Mouse (Mus musculus): ENCODE data around the gene Efcab10. TPM values are rescaled to one million over a fixed set of nuclear protein-coding genes. Genes with fewer than 3 reads are reported as not detected.

Efcab10 gene
- under 1 TPM in 1 of 2 experiments, not detected in 1; 0.59 TPM for total RNA-seq (2021)
- long read RNA-seq, experiment 1, partial matches to known transcripts = 0 of 1 reads
- long read RNA-seq, experiment 1, other reads (novel, unspliced or antisense) = 0 of 1 reads
- long read RNA-seq, experiment 2 = 0 reads

DNA sequence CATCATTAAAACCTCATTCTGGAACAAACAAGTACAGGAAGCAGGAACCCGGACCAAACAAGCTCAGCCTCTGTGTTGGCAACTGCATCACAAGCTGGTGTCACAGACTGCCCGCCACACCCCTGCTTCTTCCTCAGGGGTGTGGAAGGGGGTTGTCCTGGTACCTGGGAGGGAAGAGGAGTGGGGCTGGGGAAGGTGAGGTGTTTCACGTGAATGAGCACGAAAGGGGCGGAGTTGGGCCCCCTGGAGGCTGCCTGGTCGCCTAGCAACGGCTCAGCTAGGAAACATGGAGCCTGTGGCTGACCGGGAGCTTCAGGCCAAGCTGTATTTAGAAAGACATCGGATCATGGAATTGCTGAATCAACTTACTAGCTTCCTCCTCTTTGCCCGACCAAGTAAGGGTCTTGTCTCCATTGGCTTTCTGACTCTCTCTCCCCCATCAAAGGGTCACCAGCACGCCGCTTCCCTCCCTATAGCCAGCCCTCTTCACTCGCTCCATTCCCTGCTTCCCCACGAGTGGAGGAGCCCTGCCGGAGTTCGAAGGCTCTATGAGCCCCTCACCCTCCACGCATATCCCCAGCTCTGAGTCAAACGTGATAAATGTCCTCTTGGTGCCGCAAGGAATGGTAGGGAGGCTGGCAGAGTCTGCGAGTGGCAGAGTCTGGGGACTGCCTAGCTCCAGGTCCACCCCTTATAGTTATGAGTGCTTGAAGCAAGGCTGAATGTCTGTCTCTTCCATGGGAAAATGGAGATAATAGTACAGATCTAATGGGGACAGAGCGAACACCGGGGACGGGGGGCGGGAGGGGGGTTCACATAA is at the start of gene Efcab10:
Gene Efcab10 (plus strand): TSS at position 51 of the 820 bp plus-strand sequence.
- peak; percentile 32 to 35 for DNase-seq

GRCm38 (mm10) chr12:33344970-33345772 is 49.5 kb upstream of the Efcab10 start:
- DNase-seq = no peak

GRCm38 (mm10) chr12:33345773-33346435 is 48.8 kb upstream of the Efcab10 start:
- no peak for DNase-seq

- no peak for DNase-seq
Observed at GRCm38 (mm10) chr12:33352671-33353070, 42.0 kb upstream of the Efcab10 start.

- no peak for DNase-seq
Observed at GRCm38 (mm10) chr12:33358345-33358744, 36.3 kb upstream of the Efcab10 start.

DNA sequence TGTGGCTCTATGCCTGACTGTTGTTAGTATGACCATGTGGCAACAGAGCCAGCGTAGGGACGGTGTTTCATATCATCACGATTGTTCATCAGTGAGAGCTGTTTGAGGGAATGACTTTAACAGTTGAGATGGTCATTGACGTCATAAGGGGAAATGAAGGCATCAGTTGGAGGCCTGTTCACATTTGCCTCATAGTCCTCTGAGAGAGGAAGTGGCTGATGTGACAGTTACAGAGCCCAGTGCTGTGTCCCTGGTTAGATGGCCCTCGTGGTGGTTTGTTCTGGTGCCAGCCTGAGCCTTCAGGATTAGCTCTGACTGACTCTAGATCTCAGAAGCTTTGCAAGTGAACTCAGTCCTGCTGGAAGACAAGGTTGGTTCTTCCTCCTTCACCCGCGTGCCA is 35.4 kb upstream of the Efcab10 start:
- peak in 1 of 2 experiments; percentile 15 for DNase-seq

DNA sequence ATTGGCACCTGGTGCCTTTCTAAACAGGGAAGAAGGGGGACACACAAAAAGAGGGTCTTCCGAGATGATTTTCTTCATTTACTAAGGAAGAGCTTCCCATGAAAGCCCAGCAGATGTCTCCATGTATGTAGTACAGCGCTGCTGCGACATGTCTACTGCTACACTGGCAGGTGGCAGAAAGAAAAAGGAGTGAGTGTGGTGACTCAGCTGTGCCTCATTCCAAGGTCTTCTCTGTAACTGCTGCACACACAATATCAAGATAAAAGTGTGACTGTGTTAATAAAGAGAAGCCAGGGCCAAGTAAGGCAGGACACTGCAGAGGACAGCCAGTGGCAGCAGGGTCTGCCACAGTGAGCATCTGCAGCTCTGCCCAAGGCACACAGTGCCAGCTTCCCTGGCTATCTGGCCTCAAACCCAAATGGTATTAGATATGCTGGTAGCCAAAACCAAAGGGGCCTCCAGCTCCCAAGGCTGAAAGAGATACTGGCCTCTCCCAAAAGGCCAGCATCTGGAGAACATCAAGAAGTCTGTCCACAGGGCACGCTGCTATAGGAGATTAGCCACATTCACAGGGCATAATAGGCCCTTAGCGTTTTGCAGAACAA is 34.7 kb upstream of the Efcab10 start:
- DNase-seq = peak; percentile 43 to 44

GRCm38 (mm10) chr12:33360729-33361128 is 33.9 kb upstream of the Efcab10 start:
- peak; percentile 70 to 79 for DNase-seq

GRCm38 (mm10) chr12:33364511-33364910 is 30.1 kb upstream of the Efcab10 start:
- no peak for DNase-seq

GRCm38 (mm10) chr12:33365133-33365532 is 29.5 kb upstream of the Efcab10 start:
- DNase-seq = no peak

GRCm38 (mm10) chr12:33369555-33369954 is 25.1 kb upstream of the Efcab10 start:
- peak; percentile 28 to 35 for DNase-seq

GRCm38 (mm10) chr12:33379624-33380445 is 14.8 kb upstream of the Efcab10 start:
- DNase-seq = peak; percentile 79 to 82

DNA sequence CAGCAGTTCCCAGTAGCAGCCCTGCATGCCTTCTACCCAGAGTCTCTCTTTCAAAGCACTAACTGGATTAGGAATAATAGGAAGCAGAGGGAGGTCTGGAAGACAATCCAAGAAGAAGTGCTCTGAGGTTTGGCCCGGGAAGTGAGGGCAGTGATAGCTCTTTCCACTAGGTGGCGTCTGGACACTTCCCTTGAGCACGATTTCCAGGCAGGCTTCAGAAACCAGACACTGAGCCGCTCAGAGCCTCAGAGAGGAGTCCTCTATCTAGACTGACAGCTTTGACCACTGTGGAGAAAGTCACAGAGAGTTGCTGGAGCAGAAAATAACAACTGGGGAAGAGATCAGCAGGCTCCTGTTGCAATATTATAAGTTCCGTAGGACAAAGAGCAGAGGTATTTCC is 5.8 kb upstream of the Efcab10 start:
- peak; percentile 66 to 75 for DNase-seq

GRCm38 (mm10) chr12:33390844-33391560 is 3.7 kb upstream of the Efcab10 start:
- peak in 1 of 2 experiments; percentile 20 for DNase-seq

GRCm38 (mm10) chr12:33403265-33403693 is 8.6 kb downstream of the Efcab10 start:
- no peak for DNase-seq

DNA sequence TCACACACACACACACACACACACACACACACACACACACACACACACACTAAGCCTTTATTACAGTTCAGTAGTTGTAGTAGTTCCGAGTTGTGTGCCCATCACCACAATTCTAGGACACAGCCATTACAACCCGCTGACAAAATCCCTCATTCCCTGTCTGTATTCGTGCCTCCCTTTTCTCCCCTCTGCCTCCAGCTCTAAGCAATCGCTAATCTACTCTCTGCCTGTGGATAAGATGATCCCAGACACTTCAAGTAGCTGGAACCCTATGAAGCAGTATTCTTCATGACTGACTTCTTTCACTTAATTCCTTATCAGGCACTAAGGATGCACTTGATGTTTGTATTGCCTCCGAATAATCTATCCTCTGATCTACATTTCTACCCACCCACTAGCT is 10.3 kb downstream of the Efcab10 start:
- no peak for DNase-seq

DNA sequence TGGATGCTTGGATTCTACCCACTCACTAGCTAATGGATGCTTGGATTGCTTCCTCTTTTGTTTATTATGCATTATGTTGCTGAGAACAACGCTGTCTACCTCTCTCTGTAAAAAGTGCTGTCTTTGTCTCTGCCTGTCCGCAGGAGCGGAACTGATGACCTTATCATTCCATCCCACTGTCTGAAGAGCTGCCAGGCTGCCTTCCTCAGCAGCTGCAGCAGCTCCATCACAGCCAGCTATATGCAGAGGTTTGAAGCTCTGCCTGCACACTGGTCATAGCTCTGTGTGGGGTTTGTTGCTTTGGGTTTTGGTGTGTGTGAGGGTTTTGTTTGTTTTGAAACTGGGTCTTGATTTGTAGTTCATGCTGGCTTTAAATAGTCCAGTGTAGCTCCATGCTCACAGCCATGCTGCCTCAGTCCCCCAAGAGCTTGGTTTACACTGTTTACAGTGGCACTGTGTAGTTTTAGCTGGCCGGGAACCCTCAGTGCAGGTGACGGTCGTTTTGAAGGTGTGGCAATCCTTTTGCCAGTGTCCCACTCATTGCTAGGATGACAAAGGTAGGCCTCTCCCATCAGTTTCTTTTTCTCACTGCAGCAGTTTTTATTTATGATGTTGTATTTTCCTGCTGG is 10.9 kb downstream of the Efcab10 start:
- no peak for DNase-seq

DNA sequence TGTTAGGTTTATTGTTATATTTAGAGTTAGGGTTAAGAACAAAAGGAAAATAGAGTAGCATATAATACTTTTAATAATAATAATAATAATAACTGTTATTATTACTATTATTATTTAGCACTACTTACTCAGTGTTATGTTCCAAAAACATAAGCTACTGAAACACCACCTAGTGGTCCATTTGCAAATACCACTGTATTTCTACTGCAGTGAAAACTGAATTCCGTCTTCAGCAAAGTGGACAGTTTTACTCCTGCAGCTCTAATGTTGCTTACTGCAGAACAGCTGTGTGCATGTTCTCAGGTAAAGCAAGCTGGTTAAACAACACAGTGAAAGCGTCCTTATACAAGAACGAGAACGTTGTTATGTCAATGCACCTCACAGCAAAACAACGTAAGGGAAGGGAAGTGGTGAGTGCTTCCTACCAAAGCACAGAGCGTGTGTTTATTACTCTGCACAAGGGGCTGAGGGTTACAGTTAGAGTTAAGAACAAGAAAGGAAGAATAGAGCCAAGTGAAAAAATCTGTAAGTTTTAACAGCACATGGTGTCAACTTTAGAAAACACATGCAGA is 17.0 kb downstream of the Efcab10 start:
- no peak for DNase-seq

DNA sequence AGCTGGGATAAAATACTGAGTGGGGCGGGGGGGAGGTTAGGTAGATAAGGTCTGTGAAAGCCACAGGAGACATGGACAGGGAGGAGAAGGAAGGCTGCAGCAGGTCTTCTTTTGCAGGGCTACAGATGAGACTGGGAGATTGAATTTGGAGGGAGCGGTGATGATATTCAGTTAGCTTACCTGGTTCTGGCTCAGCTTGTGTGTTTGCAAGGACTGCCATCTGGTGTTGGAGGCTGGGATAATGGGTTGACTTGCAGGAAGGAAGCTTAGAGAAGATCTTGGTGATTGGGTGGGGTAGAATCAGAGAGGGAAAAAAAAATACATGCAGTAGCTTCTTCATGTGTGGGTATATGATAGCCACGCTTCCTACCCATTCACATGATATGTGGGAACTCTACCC is 29.7 kb downstream of the Efcab10 start:
- DNase-seq = peak; percentile 10 to 31
